Mouse (Mus musculus): ENCODE data around the gene Lce3f. TPM values are rescaled to one million over a fixed set of nuclear protein-coding genes. Genes with fewer than 3 reads are reported as not detected.

Gene Lce3f
- polyA plus RNA-seq, 1 experiment from 2014 or later = not detected

DNA sequence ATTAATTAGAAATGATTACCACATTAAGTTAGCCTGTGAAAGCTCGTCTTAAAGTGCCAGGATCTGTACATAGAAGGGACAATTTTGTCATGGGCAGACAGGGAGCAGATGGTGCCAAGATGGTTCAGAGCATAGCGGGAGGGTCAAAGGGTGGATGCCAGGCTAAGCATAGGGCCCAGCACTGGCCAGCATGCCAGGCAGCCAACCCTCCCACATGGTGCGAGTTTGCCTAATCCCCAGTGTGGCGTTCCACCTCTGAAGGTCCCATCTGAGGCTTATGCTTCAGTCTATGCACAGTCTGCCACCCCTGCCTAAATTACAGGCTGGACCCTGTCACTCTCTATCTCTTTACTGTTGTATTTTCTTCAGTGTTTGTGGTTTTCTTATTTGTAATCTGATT is 10.8 kb downstream of the Lce3f start:
- WGBS = 67% methylated on average over 4 of the region's 4 CpGs
- no peak overlapping the region for H3K9ac ChIP-seq (ENCODE audit: low read depth, low read length)
- H3K4me2 ChIP-seq (replicated peaks; ENCODE audit: low read depth) = no peak overlapping the region
- no peaks in the 10 kb centered on the region for H3K27me3 ChIP-seq (replicated peaks; ENCODE audit: control insufficient read depth, insufficient read depth, low read length)
- no peaks in the 10 kb centered on the region for H3K36me3 ChIP-seq (ENCODE audit: control insufficient read depth, insufficient read depth)
- no peak overlapping the region for H3K27ac ChIP-seq (ENCODE audit: low read depth, low read length)
- no peaks in the 10 kb centered on the region for H3K9me3 ChIP-seq (ENCODE audit: control insufficient read depth)
- ATAC-seq = no peak
- no peak overlapping the region for H3K4me3 ChIP-seq (ENCODE audit: low read depth, low read length)
- TF ChIP-seq CTCF (IDR thresholded peaks at IDR 0.05; ENCODE audit: low read depth) = no peak
- no peaks in the 10 kb centered on the region for H3K4me1 ChIP-seq (replicated peaks; ENCODE audit: control insufficient read depth, insufficient read depth, low read length)

DNA sequence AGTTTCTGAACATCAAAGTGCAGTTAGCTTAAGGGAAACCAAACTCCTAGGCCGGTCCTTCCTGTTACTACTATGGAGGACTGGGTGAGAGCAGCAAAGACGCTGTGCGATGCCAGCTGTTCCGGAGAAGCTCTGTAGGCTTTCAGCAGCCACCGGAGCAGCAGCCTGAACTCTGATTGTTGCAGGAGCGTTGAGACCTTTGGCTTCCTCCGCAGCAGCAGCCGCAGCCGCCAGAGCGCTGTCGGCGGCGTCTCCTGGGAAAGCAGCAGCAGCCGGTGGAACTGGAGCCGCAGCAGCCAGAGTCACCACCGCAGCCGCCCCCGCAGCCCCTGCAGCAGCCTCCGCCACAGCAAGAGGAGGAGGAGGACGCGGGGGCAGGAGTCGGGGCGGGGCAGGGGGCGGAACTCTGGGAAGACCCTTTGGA is 22.4 kb downstream of the Lce3f start:
- no peaks in the 10 kb centered on the region for H3K27me3 ChIP-seq (replicated peaks; ENCODE audit: control insufficient read depth, insufficient read depth, low read length)
- 0 out of 2 replicates have a peak overlapping the region, but pooled peaks have one; percentile 26 for H3K9ac ChIP-seq (ENCODE audit: low read depth, low read length)
- no peaks in the 10 kb centered on the region for H3K4me1 ChIP-seq (replicated peaks; ENCODE audit: control insufficient read depth, insufficient read depth, low read length)
- H3K4me3 ChIP-seq (ENCODE audit: low read depth, low read length) = peak overlapping the region; percentile 45
- WGBS = under 1% methylated on average over 24 of the region's 24 CpGs
- H3K36me3 ChIP-seq (ENCODE audit: control insufficient read depth, insufficient read depth) = no peaks in the 10 kb centered on the region
- no peaks in the 10 kb centered on the region for H3K9me3 ChIP-seq (ENCODE audit: control insufficient read depth)
- H3K4me2 ChIP-seq (replicated peaks; ENCODE audit: low read depth) = peak overlapping the region; percentile 92
- no peak for TF ChIP-seq CTCF (IDR thresholded peaks at IDR 0.05; ENCODE audit: low read depth)
- peak; percentile 36; the same call in 1 of the 2 replicates for ATAC-seq
- no peak overlapping the region for H3K27ac ChIP-seq (ENCODE audit: low read depth, low read length)

DNA sequence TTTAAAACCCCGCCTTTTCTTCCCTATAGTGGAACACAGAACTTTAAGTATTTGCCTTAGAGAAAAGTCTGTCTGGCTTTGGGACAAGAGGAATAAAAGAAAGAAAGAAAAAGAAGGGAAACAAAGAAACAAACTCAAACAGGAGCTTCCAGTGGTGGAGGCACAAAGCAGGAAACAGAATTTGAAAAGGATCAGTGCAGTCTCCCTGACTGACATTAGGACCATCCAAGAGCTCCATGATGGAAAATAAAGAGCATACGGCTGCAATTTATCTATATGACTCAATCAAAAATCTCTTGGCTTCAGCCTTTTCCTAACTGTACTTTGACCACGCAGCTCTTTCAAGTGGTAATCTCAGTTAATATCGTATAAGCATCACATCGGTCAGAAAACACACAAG is 22.8 kb downstream of the Lce3f start:
- Histone ChIP-seq H3K4me1 (replicated peaks; ENCODE audit: control insufficient read depth, insufficient read depth, low read length) (no peaks in the 10 kb centered on the region), H3K4me3 (ENCODE audit: low read depth, low read length) (peak overlapping the region; percentile 45), H3K27ac (ENCODE audit: low read depth, low read length) (no peak overlapping the region), H3K9ac (ENCODE audit: low read depth, low read length) (0 out of 2 replicates have a peak overlapping the region, but pooled peaks have one; percentile 26), H3K27me3 (replicated peaks; ENCODE audit: control insufficient read depth, insufficient read depth, low read length) (no peaks in the 10 kb centered on the region), H3K36me3 (ENCODE audit: control insufficient read depth, insufficient read depth) (no peaks in the 10 kb centered on the region), H3K4me2 (replicated peaks; ENCODE audit: low read depth) (peak overlapping the region; percentile 92), H3K9me3 (ENCODE audit: control insufficient read depth) (no peaks in the 10 kb centered on the region)
- TF ChIP-seq CTCF (IDR thresholded peaks at IDR 0.05; ENCODE audit: low read depth) = no peak
- 24% methylated on average over 5 of the region's 5 CpGs for WGBS
- no peak for ATAC-seq

DNA sequence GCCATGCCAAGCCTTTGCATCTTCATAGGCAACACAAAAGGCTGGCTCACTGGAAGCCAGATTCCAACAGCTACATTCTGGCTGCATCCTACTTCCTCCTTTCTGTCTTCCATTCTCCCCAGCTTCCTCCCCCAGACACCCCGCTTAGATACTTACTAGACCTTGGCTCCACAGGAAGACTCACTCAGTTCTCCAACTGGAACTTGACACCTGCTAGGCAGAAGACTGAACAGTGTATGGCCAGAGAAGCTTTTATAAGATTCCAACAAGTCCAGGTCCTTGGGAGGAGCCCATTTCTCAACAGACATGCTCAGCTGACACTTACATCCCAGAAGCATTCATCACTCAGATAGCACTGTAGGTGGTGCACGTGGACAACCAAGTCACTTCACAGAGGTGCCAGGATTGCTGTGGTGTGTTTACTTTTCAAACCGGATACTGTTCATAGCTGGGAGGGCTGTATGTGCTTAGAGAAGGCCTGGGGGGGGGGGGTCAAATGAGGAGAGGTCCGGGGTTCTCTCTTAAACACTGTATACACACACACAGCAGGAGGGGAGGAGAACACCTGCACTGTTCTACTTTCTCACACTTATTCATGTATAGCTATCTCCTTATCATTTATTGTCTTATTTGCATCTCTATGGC is 23.6 kb downstream of the Lce3f start, which contains the start of gene Crct1:
Crct1 (minus strand) TSS at position 228 of the 645 bp plus-strand sequence.
- Histone ChIP-seq H3K36me3 (ENCODE audit: control insufficient read depth, insufficient read depth) (no peaks in the 10 kb centered on the region), H3K4me3 (ENCODE audit: low read depth, low read length) (peak within 1 kb of the TSS; percentile 45), H3K27ac (ENCODE audit: low read depth, low read length) (no peak within 1 kb of the TSS), H3K4me2 (replicated peaks; ENCODE audit: low read depth) (peak within 1 kb of the TSS; percentile 92), H3K9me3 (ENCODE audit: control insufficient read depth) (no peaks in the 10 kb centered on the region), H3K27me3 (replicated peaks; ENCODE audit: control insufficient read depth, insufficient read depth, low read length) (no peaks in the 10 kb centered on the region), H3K9ac (ENCODE audit: low read depth, low read length) (0 out of 2 replicates have a peak within 1 kb of the TSS, but pooled peaks have one; percentile 26), H3K4me1 (replicated peaks; ENCODE audit: control insufficient read depth, insufficient read depth, low read length) (no peaks in the 10 kb centered on the region)
- 33% methylated on average over 3 of the region's 4 CpGs for WGBS
- no peak for ATAC-seq
- TF ChIP-seq CTCF (IDR thresholded peaks at IDR 0.05; ENCODE audit: low read depth) = no peak

DNA sequence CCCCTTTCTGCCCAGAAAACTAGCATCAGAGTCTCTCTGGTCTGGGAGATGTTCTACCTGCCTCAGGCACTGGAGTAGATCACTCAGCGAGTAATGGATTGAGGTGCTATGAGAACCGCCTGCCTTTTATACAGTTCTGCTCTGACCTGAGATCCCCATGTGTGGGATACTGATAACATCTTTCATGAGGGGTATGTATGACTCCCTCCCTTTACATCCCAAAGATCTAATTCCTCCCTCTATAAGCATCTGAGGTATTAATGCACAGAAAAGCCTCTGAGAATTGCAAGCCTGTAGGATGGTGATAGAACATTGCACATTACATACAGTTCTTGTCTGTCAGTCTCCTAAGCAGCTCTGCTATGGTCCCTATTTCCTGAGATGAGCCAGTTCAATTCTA is 26.9 kb downstream of the Lce3f start, which contains the start of gene Lce1m:
Lce1m (minus strand) TSS at position 101 of the 400 bp plus-strand sequence.
- WGBS = 86% methylated on average over 2 of the region's 2 CpGs
- ATAC-seq = no peak

DNA sequence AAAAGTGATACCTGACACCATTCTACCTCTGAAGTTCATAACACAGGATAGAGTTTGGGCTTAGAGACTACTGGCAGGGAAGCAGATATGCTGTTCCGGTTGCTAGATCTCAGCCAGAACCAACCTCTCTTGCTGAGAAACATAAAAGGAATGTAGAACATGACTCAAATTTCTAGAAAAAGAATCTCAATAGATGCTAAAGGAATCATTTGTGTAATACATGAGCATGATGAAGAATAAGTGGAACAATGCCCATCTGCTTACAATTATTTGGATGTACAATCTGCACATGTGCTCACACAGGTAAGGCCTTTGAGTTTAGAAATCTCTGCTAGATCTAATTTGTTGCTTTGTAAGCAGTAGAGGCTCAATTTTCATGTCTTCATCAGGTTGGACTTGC is 29.1 kb downstream of the Lce3f start:
- 91% methylated on average over 1 of the region's 1 CpGs for WGBS
- no peaks in the 10 kb centered on the region for H3K36me3 ChIP-seq (ENCODE audit: control insufficient read depth, insufficient read depth)
- H3K27me3 ChIP-seq (replicated peaks; ENCODE audit: control insufficient read depth, insufficient read depth, low read length) = no peaks in the 10 kb centered on the region
- H3K4me2 ChIP-seq (replicated peaks; ENCODE audit: low read depth) = no peak overlapping the region
- no peak for TF ChIP-seq CTCF (IDR thresholded peaks at IDR 0.05; ENCODE audit: low read depth)
- no peaks in the 10 kb centered on the region for H3K9me3 ChIP-seq (ENCODE audit: control insufficient read depth)
- H3K4me3 ChIP-seq (ENCODE audit: low read depth, low read length) = no peak overlapping the region
- H3K4me1 ChIP-seq (replicated peaks; ENCODE audit: control insufficient read depth, insufficient read depth, low read length) = no peaks in the 10 kb centered on the region
- H3K27ac ChIP-seq (ENCODE audit: low read depth, low read length) = no peak overlapping the region
- H3K9ac ChIP-seq (ENCODE audit: low read depth, low read length) = no peak overlapping the region
- no peak for ATAC-seq

More for the DNA sequence above, 26.9 kb downstream of the Lce3f start, which contains the start of gene Lce1m:
- Histone ChIP-seq H3K9ac (ENCODE audit: low read depth, low read length) (no peak within 1 kb of the TSS), H3K27me3 (replicated peaks; ENCODE audit: control insufficient read depth, insufficient read depth, low read length) (no peaks in the 10 kb centered on the region), H3K9me3 (ENCODE audit: control insufficient read depth) (no peaks in the 10 kb centered on the region), H3K4me1 (replicated peaks; ENCODE audit: control insufficient read depth, insufficient read depth, low read length) (no peaks in the 10 kb centered on the region), H3K4me3 (ENCODE audit: low read depth, low read length) (no peak within 1 kb of the TSS), H3K27ac (ENCODE audit: low read depth, low read length) (no peak within 1 kb of the TSS), H3K36me3 (ENCODE audit: control insufficient read depth, insufficient read depth) (no peaks in the 10 kb centered on the region), H3K4me2 (replicated peaks; ENCODE audit: low read depth) (no peak within 1 kb of the TSS)
- no peak for TF ChIP-seq CTCF (IDR thresholded peaks at IDR 0.05; ENCODE audit: low read depth)

All from intestine, postnatal 0 days (tissue).